Mouse (Mus musculus) embryonic facial prominence, embryonic 14.5 days (tissue): ENCODE measurements around the gene Stk10. TPM values are rescaled to one million over a fixed set of nuclear protein-coding genes. Genes with fewer than 3 reads are reported as not detected.

Source experiments
- ATAC-seq: fragments of 200-750 bp; cut with Nextera tagmentation; 2 replicates; pipeline ENCODE4 v1.8.0; 2017; ENCODE audit warnings: low read depth, moderate number of reproducible peaks, moderate TSS enrichment
- DNase-seq: peaks from one replicate; pipeline ENCODE4 v3.0.0-alpha.2; 2015; ENCODE audit warnings: low spot score
- H3K27ac ChIP-seq: fragments of 300-500 bp; sonication (generic); replicated peaks from 2 replicates; pipeline ENCODE4 v1.5.1; 2014; ENCODE audit warnings: low read depth, mild to moderate bottlenecking, low read length, moderate library complexity
- H3K27me3 ChIP-seq: fragments of 300-500 bp; sonication (generic); replicated peaks from 2 replicates; pipeline ENCODE4 v1.6.1; 2014; ENCODE audit warnings: low read length; ENCODE audit not compliant: control insufficient read depth, insufficient read depth
- H3K36me3 ChIP-seq: fragments of 300-500 bp; sonication (generic); 2 replicates; pipeline ENCODE4 v1.6.1; 2014; ENCODE audit warnings: low read length, mixed read lengths; ENCODE audit not compliant: control insufficient read depth, insufficient read depth
- H3K4me1 ChIP-seq: fragments of 300-500 bp; sonication (generic); 2 replicates; pipeline ENCODE4 v1.6.1; 2014; ENCODE audit warnings: antibody characterized with exemption, low read length; ENCODE audit not compliant: control insufficient read depth, insufficient read depth
- H3K4me2 ChIP-seq: fragments of 300-500 bp; sonication (generic); 2 replicates; pipeline ENCODE4 v1.6.1; 2014; ENCODE audit warnings: low read depth, mild to moderate bottlenecking, low read length, moderate library complexity, mixed read lengths
- H3K4me3 ChIP-seq: fragments of 300-500 bp; sonication (generic); 2 replicates; pipeline ENCODE4 v1.5.1; 2014; ENCODE audit warnings: low read depth, mild to moderate bottlenecking, low read length
- H3K9ac ChIP-seq: fragments of 300-500 bp; sonication (generic); 2 replicates; pipeline ENCODE4 v1.6.1; 2014; ENCODE audit warnings: low read depth, mild to moderate bottlenecking, low read length, moderate library complexity, mixed read lengths
- H3K9me3 ChIP-seq: fragments of 300-500 bp; sonication (generic); 2 replicates; pipeline ENCODE4 v1.6.1; 2016; ENCODE audit warnings: low read length; ENCODE audit not compliant: control insufficient read depth
- WGBS: fragments of 180-500 bp; shearing (Covaris S2); extraction: QIAGEN DNeasy Blood & Tissue Kit; methylation state at CpG from one replicate; pipeline ENCODE4 v1.1.7; 2014; 5-methylcytosine and 5-hydroxymethylcytosine counted together
- polyA plus RNA-seq: library from polyadenylated mRNA; unstranded; fragments of >200 nt; fragmentation: Nextera tagmentation; extraction: Ambion mirVana; gene quantifications from 2 replicates; pipeline ENCODE4 v1.2.1, GENCODE M21; 2014

Stk10 gene
- polyA plus RNA-seq, 1 experiment from 2014 or later, result 2.8 TPM

DNA sequence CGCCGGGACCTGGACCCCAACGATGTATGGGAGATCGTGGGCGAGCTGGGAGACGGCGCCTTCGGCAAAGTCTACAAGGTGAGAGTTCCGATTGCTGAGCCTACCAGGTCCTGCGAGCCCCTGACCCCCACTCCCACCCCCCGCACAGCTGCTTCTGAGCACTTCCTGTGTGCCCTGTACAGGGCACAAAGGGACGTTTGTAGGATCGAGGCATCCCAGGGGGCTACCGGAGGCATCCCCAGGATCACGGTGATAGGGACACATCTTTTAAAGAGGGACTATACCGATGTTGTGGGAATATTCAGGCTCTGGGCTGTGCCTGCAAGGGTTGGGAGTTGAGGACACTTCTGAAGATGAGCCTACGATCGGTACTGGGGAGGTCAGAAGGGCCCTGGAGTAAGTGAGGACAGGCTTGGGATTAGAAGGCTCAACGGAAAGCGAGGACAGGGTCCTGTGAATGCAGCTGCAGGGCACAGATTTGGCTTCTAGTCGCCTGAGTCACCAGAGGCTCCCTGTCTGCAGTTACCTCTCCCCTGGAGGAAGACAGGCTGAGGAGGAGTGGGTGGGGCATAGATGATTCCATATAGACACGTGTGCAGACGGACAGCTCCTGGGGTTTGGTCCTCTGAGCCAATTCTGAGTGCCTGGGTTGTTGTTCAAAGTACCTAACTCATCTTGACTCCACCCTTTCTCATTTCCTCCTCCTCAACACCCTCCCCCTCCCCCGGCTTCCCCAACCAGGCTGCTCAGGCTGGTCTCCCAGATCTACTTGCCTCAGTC, 567 bp downstream of the Stk10 start:
- Histone ChIP-seq H3K9ac (peak overlapping the region; percentile 70), H3K27ac (no peak overlapping the region), H3K27me3 (no peaks in the 10 kb centered on the region; the same call in 1 of the 2 replicates), H3K4me1 (peaks cover 17% of the 10 kb centered on the region), H3K9me3 (no peaks in the 10 kb centered on the region), H3K4me3 (peak overlapping the region; percentile 69), H3K36me3 (no peaks in the 10 kb centered on the region), H3K4me2 (peak overlapping the region; percentile 100)
- ATAC-seq (peak; percentile 16), DNase-seq (peak; percentile 61)
- under 1% methylated on average over 24 of the region's 24 CpGs for WGBS

DNA sequence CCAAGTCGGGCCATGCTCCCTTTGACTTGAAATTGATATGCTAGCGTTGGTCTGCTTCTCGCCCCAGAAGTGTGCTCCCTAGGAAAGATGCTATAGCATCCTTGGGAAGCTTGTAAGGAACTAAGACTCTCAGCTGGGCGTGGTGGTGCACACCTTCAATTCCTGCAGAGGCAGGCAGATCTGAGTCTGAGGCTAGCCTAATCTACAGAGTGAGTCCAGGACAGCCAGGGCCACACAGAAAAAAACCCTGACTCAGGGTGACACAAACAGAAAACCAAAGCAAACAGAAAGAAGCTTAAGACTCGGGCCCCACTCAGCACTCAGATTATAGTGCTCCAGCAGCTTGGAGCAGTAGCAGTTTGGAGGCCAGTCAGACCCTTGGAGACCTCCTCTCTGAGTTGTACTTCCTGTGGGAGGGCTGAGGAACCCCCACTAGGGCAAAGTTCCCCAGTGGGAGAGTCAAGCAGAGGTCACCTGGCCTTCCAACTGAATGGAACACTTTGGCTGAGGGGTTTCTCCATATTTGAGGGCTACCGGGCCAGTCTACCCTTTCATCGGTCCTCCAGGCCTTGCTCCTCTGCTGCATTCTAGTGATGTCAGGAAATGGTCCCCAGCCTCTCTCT, 1.5 kb downstream of the Stk10 start:
- peak overlapping the region; percentile 100 for H3K4me2 ChIP-seq
- peaks cover 17% of the 10 kb centered on the region for H3K4me1 ChIP-seq
- DNase-seq, result no peak
- H3K27me3 ChIP-seq, result no peaks in the 10 kb centered on the region; the same call in 1 of the 2 replicates
- peak overlapping the region; percentile 69; the same call in 1 of the 2 replicates for H3K4me3 ChIP-seq
- no peaks in the 10 kb centered on the region for H3K36me3 ChIP-seq
- 72% methylated on average over 7 of the region's 7 CpGs for WGBS
- no peak overlapping the region for H3K27ac ChIP-seq
- ATAC-seq, result no peak
- H3K9me3 ChIP-seq, result no peaks in the 10 kb centered on the region
- H3K9ac ChIP-seq, result no peak overlapping the region

DNA sequence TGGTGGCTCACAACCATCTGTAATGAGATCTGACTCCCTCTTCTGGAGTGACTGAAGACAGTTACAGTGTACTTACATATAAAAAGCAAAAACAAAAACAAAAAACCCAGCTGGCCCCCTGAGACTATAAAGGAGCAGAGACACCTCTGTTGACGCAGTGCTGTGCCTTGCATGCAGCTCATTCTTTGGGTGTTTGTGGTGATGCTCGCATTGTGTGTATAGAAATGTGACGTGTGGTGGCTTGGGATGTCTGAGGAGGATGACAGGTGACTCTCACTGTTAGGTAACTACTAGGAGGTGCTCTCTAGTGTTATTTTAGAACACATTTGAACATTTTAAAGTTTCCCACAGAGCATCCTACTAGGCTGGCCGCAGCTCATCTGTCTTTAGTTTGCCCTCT, 2.5 kb downstream of the Stk10 start:
- WGBS, result 85% methylated on average over 4 of the region's 4 CpGs
- H3K4me2 ChIP-seq, result no peak overlapping the region
- DNase-seq, result no peak
- H3K9me3 ChIP-seq, result no peaks in the 10 kb centered on the region
- H3K4me1 ChIP-seq, result peaks cover 17% of the 10 kb centered on the region
- H3K27me3 ChIP-seq, result no peaks in the 10 kb centered on the region; the same call in 1 of the 2 replicates
- H3K27ac ChIP-seq, result no peak overlapping the region
- H3K9ac ChIP-seq, result no peak overlapping the region
- ATAC-seq, result no peak
- no peaks in the 10 kb centered on the region for H3K36me3 ChIP-seq
- H3K4me3 ChIP-seq, result no peak overlapping the region

DNA sequence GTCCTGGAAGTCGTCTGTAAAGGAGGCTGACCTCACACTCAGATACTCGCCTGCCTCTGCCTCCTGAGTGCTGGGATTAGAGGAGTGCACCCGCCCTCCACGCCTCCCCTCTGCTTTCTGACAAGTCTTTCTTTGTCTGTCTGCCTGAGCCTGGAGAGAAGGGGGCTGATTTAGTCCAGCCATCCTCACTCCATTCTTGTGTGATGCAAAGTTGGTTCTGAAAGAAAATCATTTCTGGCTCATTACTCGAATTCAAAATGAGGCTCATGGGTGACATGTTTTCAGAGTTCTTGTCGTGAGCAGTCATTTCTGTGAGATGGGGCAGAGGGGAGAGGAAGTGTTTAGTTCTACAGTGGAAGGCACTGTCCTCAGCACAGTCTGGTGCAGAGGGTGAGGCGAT, 3.8 kb downstream of the Stk10 start:
- ATAC-seq (no peak), DNase-seq (no peak)
- no peaks in the 10 kb centered on the region; the same call in 1 of the 2 replicates for H3K27me3 ChIP-seq
- H3K9ac ChIP-seq, result no peak overlapping the region
- H3K9me3 ChIP-seq, result no peaks in the 10 kb centered on the region
- no peaks in the 10 kb centered on the region for H3K36me3 ChIP-seq
- WGBS, result 53% methylated on average over 7 of the region's 7 CpGs
- H3K4me3 ChIP-seq, result no peak overlapping the region
- peaks cover 13% of the 10 kb centered on the region for H3K4me1 ChIP-seq
- no peak overlapping the region for H3K27ac ChIP-seq
- no peak overlapping the region for H3K4me2 ChIP-seq

DNA sequence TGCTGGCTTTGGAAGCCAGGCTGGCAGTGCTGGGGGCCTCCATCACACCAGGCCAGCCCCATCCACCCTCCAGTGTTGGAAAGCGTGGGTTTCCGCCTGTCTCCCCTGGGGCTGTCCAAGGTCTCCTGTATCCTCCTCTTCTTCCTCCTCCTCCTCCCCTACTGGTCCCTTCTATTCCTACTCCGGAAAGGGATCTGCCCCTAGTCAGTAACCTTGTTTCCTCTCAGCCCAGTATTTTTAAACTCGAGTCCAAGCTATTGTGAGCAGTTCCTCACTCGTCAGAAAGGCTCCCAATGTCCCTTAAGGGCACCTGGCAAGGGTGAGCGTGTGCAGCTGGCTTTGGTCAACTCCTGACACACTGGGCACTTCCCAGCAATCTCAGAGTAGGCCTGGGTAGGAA, 5.3 kb downstream of the Stk10 start:
- H3K9ac ChIP-seq, result no peak overlapping the region
- H3K27me3 ChIP-seq, result no peaks in the 10 kb centered on the region; the same call in 1 of the 2 replicates
- DNase-seq (no peak), ATAC-seq (no peak)
- no peak overlapping the region for H3K4me2 ChIP-seq
- 55% methylated on average over 6 of the region's 6 CpGs for WGBS
- H3K4me3 ChIP-seq, result no peak overlapping the region
- H3K36me3 ChIP-seq, result no peaks in the 10 kb centered on the region
- no peak overlapping the region for H3K27ac ChIP-seq
- H3K4me1 ChIP-seq, result peaks cover 17% of the 10 kb centered on the region
- no peaks in the 10 kb centered on the region for H3K9me3 ChIP-seq

DNA sequence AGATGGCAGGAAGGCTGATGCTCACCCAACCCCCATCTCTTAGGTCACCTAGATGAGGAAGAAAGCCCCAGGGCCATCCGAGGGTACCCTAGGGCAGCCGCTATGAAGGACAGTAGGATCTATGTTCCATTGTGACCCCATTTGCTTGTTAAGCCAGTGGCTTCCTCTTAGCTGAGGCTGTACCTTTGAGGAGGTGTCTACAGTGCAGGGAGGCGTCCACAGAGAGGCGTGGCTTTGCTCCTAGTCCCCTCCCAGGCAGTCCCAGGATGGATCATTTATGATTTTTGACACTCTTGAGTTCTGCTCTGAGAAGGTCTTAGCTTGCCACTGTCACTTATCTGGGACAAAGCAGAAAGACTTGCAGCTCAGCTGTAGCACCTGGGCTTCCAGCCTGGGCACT, 5.7 kb downstream of the Stk10 start:
- H3K27me3 ChIP-seq, result no peaks in the 10 kb centered on the region; the same call in 1 of the 2 replicates
- DNase-seq (no peak), ATAC-seq (no peak)
- H3K9ac ChIP-seq, result no peak overlapping the region
- 77% methylated on average over 4 of the region's 4 CpGs for WGBS
- no peak overlapping the region; the same call in 1 of the 2 replicates for H3K27ac ChIP-seq
- no peaks in the 10 kb centered on the region for H3K9me3 ChIP-seq
- H3K36me3 ChIP-seq, result no peaks in the 10 kb centered on the region
- no peak overlapping the region for H3K4me3 ChIP-seq
- H3K4me2 ChIP-seq, result no peak overlapping the region
- H3K4me1 ChIP-seq, result peaks cover 13% of the 10 kb centered on the region

DNA sequence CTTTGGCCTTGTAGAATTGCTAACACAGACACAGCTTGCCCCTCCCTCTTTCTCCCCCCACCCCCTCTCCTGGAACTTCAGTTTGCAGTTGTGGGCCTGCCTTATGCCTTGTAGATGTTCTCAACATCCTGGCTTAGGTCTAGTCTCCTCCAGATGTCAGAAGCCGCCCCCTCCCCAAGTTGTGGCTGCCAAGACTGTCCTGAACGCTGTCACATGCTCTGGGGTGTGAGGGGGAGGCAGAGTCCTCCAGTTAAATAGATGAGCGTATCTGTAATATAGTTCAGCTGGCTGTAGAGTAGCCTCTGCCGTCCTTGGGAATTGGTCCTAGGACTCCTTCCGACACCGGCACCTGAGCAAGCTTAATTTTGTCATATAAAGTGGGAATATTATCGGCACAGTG, 6.6 kb downstream of the Stk10 start:
- Histone ChIP-seq H3K27ac (no peak overlapping the region), H3K4me3 (no peak overlapping the region), H3K27me3 (no peaks in the 10 kb centered on the region), H3K4me2 (no peak overlapping the region), H3K9ac (no peak overlapping the region), H3K36me3 (no peaks in the 10 kb centered on the region), H3K4me1 (peaks cover 8% of the 10 kb centered on the region), H3K9me3 (no peaks in the 10 kb centered on the region)
- DNase-seq, result no peak
- 77% methylated on average over 7 of the region's 7 CpGs for WGBS
- no peak for ATAC-seq

DNA sequence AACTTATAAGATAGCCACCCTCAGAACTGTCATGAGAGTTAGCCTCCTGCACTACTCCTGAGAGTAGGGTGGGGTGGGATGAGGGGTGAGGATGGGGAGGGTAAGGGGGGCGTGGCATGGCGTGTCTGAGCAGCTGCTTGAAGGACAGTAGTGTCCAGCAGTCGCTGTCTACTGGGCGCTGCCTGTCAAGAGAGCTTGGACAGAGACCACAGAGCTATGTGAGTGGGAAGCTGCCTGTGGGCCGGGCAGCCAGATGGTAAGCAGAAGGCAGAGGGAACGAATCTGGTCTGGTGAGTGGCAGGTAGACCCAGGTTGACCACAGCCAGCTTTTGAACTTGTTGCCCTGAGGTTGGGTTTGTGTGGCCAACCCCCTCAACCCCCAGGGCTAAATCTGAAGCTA, 7.4 kb downstream of the Stk10 start:
- Histone ChIP-seq H3K4me1 (peaks cover 8% of the 10 kb centered on the region), H3K27ac (no peak overlapping the region), H3K4me3 (no peak overlapping the region), H3K9me3 (no peaks in the 10 kb centered on the region), H3K27me3 (no peaks in the 10 kb centered on the region), H3K36me3 (no peaks in the 10 kb centered on the region), H3K4me2 (no peak overlapping the region), H3K9ac (no peak overlapping the region)
- WGBS, result 71% methylated on average over 6 of the region's 6 CpGs
- DNase-seq, result no peak
- no peak for ATAC-seq
